Mouse (Mus musculus): Measurements from ENCODE around the gene Asb2.

Asb2 gene

DNA sequence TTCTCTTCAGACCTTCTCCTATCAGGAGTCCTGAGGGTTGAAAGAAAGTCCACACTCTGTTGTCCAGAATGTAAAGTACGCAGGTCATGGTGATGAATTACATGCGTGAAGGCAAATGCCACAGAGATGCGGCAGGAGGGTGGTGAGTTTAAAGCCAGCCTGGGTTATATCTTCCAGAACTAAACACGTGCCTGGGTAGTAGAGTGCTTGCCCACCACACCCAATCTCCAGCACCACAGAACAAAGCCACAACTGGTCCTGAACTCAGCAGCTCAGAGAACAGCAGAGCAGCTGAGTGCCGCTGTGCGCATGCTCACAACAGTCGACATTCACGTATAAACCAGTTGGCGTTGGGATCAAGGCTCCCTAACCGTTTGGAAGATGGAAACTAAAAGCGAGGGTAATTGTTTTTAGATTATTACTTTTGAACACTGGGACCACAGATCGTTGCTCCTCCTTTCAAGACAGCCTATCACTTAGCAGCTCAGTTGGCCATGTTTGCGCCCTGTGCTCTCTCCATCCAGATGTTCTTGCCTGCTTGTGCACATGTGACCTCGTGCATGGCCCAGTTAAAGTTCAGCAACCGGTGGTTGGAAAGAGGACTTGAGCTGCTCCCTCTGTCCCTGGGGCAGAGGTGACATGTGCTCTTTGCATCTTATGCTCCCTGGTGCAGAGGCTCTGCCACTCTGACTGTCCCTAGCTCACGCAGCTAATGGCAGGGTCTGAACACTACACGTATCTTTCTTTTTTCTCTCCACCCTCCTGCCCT is 5.9 kb upstream of the Asb2 start:
- no peak for DNase-seq (ENCODE audit: low spot score)

DNA sequence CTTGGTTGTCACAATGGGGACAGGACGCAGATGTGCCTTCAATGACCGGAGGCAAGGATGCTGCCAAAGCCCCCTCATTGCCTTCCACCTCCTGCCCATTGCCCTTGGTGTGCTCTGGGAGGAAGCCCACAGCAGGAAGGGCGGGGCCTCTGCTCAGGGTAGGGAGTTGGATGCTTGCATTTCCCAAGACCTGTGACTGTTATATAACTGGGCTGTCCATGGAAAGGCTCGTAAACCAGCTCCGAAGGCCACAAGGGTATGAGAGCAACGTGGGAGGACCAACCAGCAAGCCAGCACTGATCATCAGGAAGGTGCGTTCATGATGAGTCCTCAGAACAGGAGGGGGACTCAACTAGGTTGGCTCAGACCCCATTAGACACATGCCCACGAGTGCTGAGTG is 5.0 kb upstream of the Asb2 start:
- DNase-seq (ENCODE audit: low spot score) = no peak

DNA sequence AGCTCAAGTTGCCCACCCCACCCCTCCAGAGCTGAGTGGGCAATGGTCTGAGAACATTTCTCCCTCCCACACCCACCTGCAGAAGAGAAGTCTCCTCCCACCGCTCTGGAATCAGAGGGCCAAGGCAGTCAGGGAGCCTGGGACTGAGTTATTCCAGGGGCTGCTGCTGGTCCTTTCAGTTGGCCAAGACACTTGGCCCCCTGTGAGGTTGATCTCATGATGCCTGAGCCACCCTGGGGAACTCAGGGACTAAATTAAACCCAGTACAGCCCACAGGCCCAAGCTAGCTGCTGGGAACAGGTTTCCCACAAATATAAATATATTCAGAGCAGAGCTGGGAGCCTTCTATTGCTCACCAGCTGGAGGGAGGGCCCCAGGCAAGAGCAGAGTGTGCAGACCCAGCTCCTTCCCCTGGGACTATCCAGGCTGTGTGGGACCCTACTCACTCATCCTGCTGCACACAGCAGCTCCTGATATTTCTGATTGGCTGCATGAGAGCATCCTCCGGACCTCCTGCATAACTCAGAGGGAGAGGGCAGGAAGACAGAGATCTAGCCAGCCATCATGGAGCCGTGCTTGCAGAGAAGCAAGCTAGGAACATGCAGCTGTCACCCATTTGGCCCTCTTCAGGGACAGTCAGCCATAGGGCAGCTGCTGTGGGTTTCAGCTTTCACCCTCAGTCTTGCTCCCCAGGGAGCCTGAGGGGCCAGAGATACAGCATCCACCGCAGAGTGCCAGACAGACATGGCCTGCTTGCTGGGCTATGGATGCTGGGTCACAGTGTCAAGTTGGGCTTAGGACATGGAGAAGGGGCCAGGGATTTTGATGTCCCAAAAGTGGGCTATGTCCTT is 3.4 kb upstream of the Asb2 start:
- no peak for DNase-seq (ENCODE audit: low spot score)

DNA sequence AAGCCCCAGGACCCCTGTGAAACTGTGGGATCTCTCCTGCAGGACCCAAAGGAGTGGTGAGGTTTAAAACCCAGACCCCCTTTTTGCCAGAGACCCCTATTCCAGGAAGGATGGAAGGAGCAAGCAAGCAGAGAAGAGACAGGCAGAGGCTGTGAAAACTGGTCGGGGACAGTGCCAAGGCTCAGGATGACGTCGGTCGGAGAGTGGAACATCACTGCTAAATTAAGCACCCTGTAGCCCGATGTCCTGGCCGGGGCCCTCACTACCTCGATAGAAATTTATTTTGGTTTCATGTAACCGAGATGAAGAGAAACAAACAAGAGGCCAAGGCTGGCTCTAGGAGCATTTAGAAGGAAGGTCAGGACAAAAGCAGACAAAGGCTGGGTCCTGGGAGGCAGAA is 2.4 kb upstream of the Asb2 start:
- no peak for DNase-seq (ENCODE audit: low spot score)

DNA sequence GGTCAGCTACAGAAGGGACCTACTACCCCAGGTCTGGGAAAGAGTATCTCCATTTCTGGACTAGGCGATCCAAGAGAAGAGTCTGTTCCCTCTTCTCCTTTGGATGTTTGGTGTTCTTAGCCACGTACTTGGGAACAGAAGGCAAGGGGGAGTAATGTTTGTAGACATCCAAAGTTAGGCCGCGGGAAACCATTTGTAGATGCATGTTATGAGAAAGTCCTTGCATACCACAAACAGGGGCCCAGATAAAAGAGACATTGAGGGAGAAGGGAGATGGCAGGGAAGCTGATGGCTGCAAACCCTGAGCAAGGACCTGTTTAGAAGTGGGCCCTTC is 581 bp upstream of the Asb2 start:
- DNase-seq (ENCODE audit: low spot score) = no peak

DNA sequence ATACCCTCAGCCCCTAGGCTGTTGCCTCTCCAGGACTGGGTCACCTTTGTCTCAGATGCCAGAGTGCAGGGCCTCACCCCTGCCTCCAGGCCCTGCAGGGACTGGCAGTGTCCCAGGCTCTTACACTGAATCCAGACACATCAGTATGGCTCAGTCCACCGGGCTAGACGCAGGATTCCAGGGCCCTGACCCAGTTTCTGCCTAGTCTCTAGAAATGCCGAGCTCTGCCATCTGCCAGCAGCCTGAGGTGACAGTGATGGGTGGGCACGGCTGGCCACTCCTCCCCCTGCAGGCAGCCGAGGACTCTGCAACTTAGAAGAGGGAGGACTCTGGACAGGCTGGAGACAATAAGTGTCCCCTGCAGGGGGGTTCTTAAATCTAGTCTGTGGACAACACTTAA is 2.3 kb downstream of the Asb2 start:
- DNase-seq (ENCODE audit: low spot score) = no peak

DNA sequence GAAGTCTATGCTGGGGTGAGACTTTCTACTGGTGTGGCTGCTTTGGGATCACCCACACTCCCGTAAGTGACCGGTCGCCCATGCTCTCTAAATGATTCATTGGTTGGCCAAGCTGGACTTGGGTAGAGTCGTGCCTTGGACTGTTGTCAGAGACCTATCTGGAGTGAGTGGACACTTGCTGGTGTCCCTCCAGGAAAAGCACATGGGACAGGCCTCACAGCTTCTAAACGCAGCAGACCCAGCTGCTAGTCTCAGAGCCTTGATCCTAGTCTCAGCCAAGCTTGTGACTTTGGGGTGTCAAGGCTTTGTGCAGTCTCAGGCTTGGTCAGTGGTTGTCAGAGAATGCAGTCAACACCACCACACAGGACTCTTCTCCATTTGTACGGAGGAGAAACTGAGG is 3.1 kb downstream of the Asb2 start:
- no peak for DNase-seq (ENCODE audit: low spot score)

DNA sequence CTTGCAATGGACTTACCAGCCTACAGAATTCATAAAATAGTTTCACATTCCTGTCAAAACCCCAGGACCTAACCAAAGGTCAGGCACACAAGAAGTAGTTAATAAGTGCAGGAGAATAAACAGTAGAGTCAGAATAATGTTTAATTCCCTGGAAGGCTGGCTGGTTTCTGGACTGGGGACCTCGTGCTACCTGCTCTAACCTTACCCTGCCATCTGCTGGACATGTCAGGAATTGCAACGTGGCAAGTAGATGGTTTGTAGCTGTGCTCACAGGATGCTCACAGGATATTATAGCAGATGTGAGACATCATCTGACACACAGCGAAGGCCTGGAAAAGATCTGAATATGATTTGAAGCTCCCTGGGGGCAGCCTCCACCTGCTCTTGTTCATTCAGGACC is 7.3 kb downstream of the Asb2 start:
- DNase-seq (ENCODE audit: low spot score) = peak; percentile 51

DNA sequence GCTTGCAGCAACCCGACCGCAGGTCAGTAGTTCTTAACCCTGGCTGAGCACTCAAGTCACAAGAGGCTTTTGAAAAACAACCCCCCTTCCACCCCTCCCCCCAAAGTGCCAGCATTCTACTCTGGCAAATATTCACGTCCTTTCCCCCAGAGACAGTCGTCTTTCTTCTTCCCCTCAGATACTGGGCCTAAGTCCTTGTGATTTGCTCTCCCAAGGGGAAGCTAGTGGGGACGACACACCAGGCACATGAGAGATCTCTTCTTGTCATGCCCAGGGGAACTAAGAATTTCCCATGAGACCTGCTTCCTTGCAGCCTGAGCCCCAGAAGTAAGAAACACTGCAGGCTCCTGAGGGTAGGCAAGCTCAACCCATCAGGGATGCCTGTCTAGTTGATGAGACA is 8.4 kb downstream of the Asb2 start:
- no peak for DNase-seq (ENCODE audit: low spot score)

DNA sequence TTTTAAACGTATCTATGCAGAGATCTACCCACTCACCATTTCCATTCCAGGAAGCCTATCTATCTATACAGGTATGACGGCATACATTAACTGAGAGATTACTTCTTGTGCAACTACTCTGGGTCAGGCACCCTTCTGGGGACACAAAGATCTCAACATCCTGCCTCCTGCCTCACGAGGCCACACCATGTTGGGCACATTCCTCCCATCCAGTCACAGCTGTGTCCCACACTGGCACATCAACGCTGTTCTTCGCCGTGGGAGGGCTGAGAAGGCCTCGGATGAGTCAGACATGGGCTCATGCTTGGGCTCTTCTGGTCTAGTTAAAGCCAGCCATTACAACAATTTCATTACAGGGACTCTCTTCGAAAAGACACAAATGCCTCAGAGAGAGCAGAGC is 8.9 kb downstream of the Asb2 start:
- no peak for DNase-seq (ENCODE audit: low spot score)

DNA sequence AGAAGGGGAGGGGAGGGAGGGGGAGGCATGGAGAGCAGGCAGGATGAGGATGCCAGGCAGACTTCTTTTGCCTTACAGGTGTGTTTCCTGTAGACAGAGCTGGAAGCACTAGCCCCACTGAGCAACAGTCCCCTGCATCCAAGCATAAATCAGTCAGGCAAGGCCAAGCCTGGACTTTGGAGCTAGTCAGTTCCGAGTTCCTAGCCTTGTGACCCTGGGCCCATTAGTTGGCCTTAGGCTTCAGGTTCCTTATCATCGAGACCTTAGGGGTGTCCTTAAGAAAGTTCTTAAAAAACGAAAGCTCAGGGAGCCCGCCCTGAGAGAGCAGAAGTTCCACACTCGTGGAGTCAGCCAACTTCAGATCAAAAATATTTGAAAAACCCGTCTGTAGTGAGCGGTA is 10.9 kb downstream of the Asb2 start:
- no peak for DNase-seq (ENCODE audit: low spot score)

DNA sequence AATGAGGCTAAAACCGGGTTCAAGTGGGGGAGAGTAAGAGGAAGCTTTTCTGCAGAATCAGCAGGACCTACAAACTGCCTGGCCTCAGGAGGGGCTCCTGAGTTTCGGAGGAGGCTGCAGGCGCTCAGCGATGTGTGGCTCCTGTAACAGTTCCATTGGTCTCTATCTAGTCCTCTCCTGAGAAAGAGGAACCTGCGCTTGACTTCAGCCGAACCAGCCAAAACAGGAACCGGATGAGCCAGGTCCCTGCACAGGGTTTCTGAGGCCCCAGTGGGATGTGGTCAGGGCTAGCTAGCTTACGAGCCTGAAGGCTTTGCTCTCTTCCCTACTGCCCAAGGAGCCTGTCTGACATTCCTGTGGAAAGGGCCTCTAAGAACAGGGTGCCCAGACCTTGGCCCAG is 12.3 kb downstream of the Asb2 start:
- no peak for DNase-seq (ENCODE audit: low spot score)

DNA sequence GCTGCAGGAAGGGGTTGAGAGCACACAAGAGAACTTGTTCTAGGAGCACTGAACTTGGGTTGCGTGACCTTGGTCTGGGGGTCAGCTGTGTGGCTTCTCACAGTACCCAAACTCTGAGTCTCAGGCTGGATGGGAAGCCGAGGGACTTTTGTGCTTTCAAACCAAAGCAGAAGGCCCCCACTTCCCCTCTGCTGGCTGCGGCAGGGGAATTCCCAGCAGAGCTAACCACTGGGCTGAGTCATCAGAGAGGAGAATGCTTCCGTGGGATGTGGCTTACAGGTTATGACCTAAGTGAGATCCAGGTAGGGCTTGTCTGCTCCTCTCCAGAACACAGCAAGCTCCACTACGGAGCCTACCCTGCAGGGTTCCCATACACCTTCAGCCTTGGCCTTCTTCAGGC is 14.6 kb downstream of the Asb2 start:
- no peak for DNase-seq (ENCODE audit: low spot score)

DNA sequence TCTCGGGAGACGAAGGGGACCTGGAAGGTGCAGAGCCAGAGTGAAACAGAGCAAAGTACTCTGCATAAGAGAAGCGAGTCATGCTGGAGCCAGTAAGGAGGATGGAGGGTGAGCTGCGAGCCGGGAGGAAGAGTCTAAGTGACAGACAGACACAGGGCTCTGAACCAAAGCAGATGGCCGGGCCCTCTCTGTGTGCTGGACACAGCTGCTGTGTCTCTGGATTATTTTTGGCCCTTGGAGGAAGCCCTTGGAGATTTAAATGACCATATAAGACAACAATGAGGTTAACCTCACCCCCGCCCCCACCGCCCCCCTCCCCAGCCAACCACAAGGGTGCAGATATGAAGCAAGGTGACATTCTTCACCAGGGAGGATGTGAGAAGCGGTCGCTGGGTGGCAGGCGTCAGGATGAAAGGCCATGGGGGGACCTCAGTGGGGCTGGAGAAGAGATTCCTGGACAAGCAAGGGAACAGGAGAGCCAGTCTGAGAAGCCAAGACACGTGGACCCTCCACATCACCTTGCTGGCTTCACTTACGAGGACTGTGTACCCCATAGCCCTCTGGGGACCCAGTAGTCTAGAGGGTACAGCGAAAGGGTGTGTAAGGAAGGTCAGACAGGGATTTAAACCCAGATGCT is 17.5 kb downstream of the Asb2 start:
- DNase-seq (ENCODE audit: low spot score) = no peak

DNA sequence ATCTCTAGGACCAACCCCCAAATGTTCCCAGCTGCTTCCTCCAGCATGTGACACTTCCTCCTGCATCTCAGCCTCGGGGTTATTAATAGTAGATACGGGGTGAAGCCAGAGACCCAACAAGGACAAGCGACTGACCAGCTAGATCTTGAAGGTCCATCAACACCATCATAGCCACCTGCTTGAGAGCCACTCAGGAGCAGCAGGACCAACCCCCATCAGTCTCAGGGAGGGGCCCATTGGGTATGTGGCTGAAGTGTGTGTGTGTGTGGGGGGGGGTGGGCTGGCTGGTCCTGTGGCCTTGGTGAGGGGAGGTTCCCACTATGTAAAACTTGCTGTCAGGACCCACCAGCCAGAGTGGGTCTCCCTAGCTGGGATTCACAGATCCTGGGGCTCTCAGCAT is 19.0 kb downstream of the Asb2 start:
- no peak for DNase-seq (ENCODE audit: low spot score)

DNA sequence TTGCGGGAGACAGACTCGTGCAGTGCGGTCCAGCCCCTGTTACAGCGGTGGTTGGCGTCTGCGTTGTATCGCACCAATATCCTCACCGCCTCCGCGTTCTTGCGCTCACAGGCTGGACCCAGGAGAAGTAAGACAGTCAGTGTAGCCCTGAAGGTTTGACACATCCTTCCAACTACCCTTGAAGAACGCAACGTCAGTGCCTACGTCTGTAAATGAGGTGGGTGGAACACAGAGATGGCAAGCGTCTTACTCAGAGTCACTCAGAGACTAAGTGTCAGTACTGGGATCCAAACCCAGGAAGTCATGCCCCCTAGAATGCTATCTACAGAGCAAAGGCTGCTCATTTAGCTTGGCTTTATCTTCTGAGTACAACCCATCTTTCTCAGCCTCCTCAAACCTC is 22.4 kb downstream of the Asb2 start:
- no peak for DNase-seq (ENCODE audit: low spot score)

DNA sequence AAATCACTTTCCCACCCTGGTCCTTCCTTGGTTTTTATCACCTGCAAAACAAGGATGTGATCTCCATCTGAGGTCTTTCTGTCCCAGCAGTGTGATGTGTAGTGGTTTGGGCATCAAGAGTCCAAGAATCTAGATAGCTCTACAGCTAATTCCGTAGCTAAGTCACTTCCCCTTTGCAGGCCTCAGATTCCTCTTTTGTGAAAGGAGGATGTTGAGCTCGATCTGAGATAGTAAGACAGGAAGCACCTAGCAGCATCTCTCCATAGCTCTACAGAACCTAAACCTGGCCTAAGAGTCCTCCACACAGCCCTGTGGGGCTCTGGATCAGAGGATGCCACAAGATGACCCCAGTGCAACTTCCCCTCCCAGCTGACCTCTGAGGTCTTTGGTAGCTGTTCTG is 22.9 kb downstream of the Asb2 start:
- no peak for DNase-seq (ENCODE audit: low spot score)

DNA sequence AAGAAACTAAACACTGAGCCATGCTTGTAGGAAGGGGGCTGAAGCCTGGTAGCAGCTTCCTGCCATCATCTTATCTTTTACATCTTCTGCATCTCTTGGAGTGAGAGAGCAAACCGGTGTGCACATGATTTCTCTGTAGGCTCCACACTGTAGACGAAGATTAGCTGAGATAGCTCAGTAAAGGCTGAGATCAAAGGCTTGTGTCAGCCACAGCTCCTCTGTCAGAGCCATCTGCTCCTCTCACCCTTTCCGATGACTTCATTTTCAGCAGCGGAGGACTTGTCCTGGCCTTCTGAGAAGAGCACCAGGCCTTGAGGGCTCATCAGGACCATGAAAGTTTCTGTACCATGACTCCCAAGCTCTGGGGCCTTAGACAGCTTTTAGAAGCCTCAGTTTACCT is 24.3 kb downstream of the Asb2 start:
- no peak for DNase-seq (ENCODE audit: low spot score)

DNA sequence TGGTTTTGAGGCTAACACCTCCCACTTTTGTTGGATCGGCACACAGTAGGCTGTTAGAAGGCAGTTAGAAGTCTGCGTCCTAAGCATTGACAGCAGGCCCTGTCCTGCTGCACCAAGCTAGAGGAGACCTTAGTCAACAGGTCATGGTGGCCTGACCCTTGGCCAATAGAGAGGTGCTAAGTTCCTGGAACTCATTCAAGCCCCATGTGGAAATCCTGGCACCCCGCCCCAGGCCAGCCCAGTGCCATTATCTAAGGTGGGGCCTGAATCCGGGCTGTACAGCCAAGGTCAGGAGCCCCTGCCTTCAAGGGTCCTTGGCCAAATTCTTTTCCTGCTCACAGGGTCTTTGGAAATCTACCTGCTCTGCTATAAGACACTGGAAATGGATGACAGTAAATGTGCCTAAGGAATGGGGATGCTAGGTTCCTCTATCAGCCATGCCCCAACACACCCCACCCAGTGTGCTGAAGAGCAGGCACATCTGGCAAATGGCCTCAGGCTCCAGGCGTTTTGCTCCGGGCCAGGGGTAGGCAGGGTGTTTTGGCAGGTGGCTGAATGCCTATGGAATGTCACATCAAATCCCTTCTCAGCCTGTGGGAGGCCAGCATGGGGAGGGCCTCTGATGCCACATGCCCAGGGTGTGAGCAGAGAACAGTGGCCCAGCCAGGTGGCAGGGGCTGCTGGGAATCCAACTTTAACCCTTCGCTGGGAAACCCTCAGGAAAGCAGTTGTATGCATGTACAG is 27.2 kb downstream of the Asb2 start:
- no peak for DNase-seq (ENCODE audit: low spot score)

DNA sequence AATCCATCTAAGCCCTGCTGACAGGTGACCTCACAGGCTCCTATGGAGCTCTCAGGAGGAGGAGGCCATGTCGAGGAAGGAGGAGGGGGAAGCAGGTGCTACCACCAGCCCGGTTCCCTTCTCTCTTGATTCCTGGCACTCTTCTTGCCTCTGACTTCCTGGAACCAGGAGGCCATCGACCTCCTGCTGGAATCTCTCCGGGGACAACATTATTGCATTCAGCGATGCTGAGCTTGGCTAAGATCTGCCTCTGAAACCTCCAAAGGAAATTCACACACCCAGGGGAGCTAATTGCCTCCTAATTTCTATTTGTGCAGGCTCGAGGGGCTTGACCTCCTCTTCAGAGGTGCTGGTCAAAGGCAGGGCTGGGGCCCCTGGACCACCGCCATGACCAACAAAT is 28.7 kb downstream of the Asb2 start:
- DNase-seq (ENCODE audit: low spot score) = no peak

DNA sequence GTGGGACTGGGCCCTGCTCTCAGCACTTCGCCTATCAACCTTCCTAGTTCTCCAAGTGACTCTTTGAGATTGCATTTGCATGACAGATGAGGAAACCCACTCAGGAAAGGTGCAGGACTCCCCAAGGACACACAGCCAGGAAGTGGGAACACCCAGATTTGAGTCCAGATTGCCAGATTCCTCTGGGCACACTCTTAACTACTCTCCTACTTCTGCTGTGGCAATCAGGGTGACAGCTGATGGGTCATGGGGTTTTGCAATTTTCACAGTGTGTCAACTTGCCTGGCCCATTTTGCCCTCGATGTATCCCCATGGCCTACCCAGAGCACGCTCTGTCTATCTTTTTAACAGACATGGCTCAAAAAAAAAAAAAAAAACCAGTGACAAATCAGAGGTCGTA is 29.2 kb downstream of the Asb2 start:
- no peak for DNase-seq (ENCODE audit: low spot score)

DNA sequence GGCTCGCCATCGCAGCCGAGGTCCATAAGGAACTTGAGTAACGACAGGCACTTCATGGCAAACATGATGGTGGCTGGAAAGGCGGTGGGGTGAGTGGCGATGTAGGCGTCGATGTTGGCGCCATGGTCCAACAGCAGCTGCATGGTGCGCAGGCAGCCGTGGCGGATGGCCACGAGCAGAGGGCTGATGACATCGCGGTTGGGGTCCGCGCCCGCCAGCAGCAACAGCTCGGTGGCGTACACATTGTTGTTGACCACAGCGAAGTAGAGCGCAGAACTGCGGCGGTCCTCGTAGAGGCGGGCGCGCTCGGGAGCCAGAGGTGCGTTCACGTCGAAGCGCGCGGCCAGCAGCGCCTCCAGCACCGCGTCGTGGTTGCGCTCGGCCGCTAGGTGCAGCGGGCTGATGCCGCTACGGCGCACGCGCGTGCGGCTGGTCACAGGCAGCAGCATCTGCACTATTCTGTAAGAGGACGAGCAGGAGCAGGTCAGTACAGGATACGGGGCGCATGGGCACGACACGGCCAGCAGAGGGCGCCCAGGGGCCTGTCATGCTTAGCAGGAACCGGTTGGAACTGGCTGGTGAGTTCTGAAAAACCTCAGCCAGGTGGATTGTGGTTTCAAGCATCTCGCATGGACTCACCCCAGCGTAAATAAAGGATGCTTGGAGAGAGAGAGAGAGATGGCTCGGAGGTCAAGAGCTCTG is 30.5 kb downstream of the Asb2 start:
- peak; percentile 63 for DNase-seq (ENCODE audit: low spot score)
